Mouse (Mus musculus): ENCODE data around the gene Plac9a. TPM values are rescaled to one million over a fixed set of nuclear protein-coding genes. Genes with fewer than 3 reads are reported as not detected.
"Not testable (repeated sequence)": the region's sequence is repeated elsewhere in the genome, so short reads cannot be mapped to it uniquely, and the experiment has no call there.

The Plac9a gene
- polyA plus RNA-seq (2015; fragmentation: Nextera tagmentation; extraction: Ambion mirVana): 0.97 TPM in 1 of 2 replicates, not detected in the other

DNA sequence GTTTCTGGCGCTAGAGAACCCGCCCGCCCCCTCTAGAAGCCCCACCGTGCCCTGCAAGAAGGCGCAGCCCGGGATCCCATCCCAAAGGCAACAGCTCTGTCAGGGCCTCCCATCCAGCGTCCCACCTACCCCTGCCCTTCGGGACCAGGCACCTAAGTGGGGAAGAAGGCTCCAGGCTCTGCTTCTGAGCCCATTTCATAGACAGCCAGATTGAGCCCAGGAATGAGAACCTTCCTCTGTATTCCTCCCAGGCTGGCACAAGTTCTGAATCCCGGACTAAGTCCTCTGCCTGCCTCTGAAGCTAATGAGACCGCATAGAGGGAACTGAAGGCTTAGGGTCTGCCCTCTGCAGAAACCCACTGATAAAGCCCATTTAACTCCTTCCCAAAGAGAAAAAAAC lies at the start of gene Plac9a:
TSS of gene Plac9a (minus strand) at position 101 of the 400 bp plus-strand sequence.
- H3K36me3 ChIP-seq (replicated peaks); H3K27me3 ChIP-seq (replicated peaks); H3K4me2 ChIP-seq; H3K9ac ChIP-seq; H3K4me3 ChIP-seq; ATAC-seq (replicated peaks); H3K4me1 ChIP-seq; H3K9me3 ChIP-seq; H3K27ac ChIP-seq: not testable (repeated sequence)
- WGBS: no CpG with 5 or more reads among the region's 10 CpGs

DNA sequence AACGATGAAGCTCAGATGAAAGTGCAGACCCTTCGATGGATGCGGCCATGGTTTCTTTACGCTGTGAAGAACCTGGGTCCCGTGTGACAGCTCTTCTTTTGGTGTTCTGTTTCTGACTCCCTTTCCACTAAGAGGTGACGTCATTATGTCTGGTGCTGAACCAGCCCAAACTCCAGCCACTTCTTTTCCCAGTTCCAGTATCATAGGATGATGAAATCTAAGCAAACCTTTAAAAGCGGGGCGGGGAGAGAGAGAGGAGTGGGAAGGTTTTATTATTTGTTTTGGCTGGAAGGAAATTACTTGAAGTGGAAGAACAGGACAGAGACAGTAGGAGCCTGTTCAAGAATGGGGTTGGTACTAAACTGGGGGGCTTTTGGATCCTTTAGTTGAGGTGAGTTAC lies 35.1 kb upstream of the Plac9a start, which contains the start of gene Cphx1:
TSS of gene Cphx1 (plus strand) at position 301 of the 400 bp plus-strand sequence.
- H3K36me3 ChIP-seq (replicated peaks); H3K4me1 ChIP-seq; ATAC-seq (replicated peaks); H3K4me3 ChIP-seq; H3K9ac ChIP-seq; H3K4me2 ChIP-seq; H3K9me3 ChIP-seq; H3K27me3 ChIP-seq (replicated peaks); H3K27ac ChIP-seq: not testable (repeated sequence)
- WGBS: no CpG with 5 or more reads among the region's 8 CpGs

DNA sequence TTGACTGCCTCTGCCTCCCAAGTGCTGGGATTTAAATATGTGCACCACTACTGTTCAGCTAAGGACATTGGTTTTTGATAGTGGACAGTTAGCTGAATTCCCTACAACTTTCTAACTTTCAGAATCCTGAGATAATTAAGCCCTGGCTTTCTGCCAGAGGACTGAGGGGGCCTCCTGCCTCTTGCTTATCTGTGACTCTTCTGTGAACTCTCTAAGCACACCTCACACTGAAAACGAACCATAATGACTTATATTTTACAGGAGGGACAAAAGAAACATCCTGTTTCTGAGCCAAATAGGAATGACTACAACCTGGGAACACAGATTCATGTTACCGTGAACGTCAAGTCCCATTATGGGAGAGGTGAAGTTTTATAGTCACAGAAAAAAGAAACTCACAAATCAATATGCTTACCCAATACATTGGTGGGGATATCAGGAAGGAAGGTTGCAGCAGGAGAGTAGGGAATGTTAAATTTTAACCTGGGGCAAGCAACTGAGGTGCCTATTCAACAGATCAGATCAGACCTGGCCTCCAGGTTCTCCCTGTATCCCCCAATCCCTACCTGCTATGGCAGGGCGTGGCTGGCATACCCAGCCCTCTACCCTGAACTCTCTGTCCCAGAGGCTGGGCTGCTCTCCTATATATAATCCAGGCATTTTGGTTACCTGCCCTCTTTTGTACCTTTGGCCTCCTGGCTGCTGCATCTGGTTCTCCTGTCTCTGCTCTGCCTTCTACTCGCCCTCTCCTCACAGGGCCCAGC lies 34.1 kb upstream of the Plac9a start:
- not testable (repeated sequence) for H3K27ac ChIP-seq; H3K27me3 ChIP-seq (replicated peaks); H3K36me3 ChIP-seq (replicated peaks); H3K4me1 ChIP-seq; H3K9ac ChIP-seq; H3K4me2 ChIP-seq; H3K9me3 ChIP-seq; H3K4me3 ChIP-seq; ATAC-seq (replicated peaks)
- WGBS: no CpG with 5 or more reads among the region's 5 CpGs

DNA sequence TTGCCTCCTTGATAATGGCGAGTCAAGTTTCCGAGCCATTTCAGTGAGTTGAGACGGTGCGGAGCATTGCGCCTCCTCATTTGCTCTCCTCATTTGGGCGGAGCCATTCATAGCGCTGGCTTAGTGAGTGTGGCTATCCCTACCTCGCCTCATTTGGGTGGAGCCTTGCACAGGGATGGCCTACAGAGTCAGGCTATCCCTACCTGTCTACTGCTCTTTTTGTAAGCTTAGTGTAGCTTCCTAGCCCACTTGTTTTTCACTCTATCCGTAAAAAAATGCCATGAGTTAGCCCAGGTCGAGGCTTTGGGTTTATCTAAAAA lies 24.6 kb upstream of the Plac9a start, which contains the start of gene Tmem254a:
TSS of gene Tmem254a (minus strand) at position 111 of the 320 bp plus-strand sequence.
- H3K9ac ChIP-seq; H3K27ac ChIP-seq; H3K4me1 ChIP-seq; H3K36me3 ChIP-seq (replicated peaks); H3K9me3 ChIP-seq; H3K4me2 ChIP-seq; H3K27me3 ChIP-seq (replicated peaks); H3K4me3 ChIP-seq: not testable (repeated sequence)
- no CpG with 5 or more reads among the region's 10 CpGs for WGBS
- ATAC-seq (replicated peaks): peak; percentile 89

DNA sequence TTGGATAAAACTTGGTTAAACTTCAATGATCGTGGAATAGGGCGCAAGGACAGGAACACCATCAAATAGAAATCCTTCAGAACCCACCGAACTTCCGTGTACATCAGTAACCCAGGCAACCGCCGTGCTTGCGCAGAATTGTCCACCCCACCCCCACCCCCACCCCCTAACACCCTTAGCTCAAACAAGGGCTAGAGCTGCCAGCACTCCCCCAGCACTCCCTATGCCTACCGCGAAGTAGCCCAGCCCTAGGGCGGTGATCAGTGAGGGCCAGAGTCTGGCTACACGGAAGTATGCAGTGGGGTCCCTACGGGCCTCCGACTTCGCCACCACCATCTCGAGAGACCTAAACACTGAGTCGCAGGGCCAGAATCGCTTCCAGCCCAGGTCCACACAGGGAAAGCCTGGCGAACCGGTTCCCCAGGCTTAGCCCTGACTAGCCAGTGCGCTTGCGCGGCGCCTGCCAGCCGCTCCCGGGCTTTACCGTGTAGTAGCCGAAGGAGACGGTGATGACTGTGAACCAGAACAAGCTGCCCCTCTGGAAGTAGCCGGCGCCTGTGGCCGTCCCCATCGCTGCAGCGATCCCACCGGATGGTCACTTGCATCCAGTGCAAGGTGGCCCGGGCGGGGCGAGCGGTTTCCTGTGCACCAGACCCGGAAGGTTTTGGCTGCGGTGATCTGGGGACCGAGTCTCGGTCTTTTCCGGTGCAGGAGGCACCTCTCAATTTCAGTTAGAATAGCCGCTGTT lies 24.1 kb upstream of the Plac9a start:
- not testable (repeated sequence) for H3K27ac ChIP-seq; H3K27me3 ChIP-seq (replicated peaks); H3K36me3 ChIP-seq (replicated peaks); H3K9me3 ChIP-seq; H3K4me1 ChIP-seq; H3K4me3 ChIP-seq; H3K9ac ChIP-seq; H3K4me2 ChIP-seq
- ATAC-seq (replicated peaks): peak; percentile 94
- no CpG with 5 or more reads among the region's 44 CpGs for WGBS

DNA sequence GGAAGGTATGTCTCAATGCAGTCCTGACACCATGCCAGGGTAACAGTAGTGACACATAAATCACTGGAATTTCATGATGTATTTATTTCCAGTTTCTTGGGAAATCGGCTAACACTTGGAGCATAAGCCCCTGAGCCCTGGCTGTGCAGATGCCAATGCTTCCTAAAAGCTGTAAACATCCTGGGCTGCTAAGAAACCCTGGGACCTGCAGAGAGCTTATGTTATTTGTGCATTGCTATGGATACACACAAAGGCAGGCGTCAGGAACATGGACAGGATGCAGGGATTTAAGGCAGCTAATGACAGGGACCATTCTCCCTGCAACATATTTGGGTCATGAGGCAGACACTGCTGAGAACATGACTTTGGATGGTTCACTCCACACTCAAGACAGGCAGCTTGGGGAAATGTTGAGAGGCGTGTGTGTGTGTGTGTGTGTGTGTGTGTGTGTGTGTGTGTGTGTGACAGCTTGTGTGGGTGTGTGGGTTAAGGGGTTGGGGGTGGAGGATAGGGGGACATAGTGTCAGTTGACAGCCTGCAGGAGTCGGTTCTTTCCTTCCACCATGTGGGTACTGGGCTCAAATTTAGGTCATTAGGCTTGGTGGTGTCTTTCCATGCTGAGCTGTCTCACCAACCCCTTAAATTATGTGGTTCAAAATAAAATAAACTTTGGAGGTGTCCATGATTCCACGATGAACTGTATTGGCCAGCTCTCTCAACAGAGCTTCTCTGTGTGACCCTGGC lies 15.7 kb upstream of the Plac9a start:
- WGBS: no CpG with 5 or more reads among the region's 5 CpGs
- H3K4me1 ChIP-seq; H3K4me2 ChIP-seq; H3K9me3 ChIP-seq; H3K4me3 ChIP-seq; H3K27ac ChIP-seq; H3K27me3 ChIP-seq (replicated peaks); H3K9ac ChIP-seq; H3K36me3 ChIP-seq (replicated peaks); ATAC-seq (replicated peaks): not testable (repeated sequence)

DNA sequence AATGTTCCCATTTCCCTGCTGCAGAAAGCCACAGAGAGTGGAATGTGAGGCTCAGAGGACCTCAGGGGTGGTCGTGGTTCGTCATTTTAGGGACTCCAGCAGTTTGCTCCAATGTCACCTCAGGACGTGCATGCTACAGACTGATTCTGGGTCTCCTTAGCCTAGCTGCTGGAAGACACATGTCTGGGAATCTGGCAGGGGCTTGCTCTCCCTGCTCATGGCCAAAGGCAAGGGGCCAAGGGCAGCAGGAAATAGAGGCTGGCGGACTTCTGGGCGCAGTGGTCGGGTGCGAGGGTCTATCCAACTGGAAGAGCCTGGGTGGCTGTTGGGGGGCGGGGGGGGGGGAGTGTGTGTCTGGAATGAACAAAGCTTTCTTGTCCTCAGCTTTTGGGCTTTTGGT lies 6.1 kb upstream of the Plac9a start:
- WGBS: no CpG with 5 or more reads among the region's 8 CpGs
- not testable (repeated sequence) for ATAC-seq (replicated peaks); H3K4me2 ChIP-seq; H3K36me3 ChIP-seq (replicated peaks); H3K27ac ChIP-seq; H3K4me1 ChIP-seq; H3K4me3 ChIP-seq; H3K9me3 ChIP-seq; H3K9ac ChIP-seq; H3K27me3 ChIP-seq (replicated peaks)

DNA sequence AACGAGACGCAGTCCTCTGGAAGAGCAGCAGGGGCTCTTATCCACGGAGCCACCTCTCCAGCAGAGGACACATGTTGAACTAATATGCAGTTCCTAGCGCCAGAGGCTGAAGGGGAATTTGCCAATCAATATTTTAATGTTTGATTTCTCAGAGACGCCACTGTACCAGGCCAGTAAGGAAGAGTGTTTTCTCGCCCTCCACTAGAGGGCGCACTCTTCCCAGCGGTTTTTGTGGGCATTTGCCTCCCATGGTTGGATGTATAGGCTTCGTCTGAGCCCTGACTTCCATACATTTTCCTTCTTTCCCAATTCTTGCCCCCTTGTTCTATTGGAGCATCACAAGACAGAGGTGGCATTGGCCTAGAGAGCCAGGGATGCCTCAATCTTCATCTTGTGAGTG lies 4.4 kb upstream of the Plac9a start:
- WGBS: no CpG with 5 or more reads among the region's 9 CpGs
- not testable (repeated sequence) for H3K4me2 ChIP-seq; H3K9me3 ChIP-seq; H3K36me3 ChIP-seq (replicated peaks); H3K4me3 ChIP-seq; H3K27ac ChIP-seq; H3K27me3 ChIP-seq (replicated peaks); H3K4me1 ChIP-seq; H3K9ac ChIP-seq; ATAC-seq (replicated peaks)

DNA sequence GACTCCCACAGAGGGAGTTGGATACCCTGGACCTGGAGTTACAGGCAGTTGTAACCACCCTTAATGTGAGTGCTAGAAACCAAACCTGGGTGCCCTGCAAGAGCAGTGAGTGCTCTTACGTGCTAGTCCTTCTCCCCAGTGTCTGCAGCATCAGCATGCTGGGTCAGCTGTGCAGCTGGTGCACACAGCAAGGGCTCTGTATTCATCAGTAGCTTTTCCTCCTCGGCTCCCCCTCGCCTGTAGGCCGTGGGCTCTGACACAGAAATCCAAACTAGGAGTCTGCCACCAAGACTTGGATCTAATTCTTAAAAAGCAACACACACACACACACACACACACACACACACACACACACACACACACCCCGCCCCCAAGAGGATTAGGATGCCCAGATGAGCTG lies 2.3 kb upstream of the Plac9a start:
- ATAC-seq (replicated peaks); H3K27me3 ChIP-seq (replicated peaks); H3K9me3 ChIP-seq; H3K4me3 ChIP-seq; H3K4me2 ChIP-seq; H3K36me3 ChIP-seq (replicated peaks); H3K27ac ChIP-seq; H3K4me1 ChIP-seq; H3K9ac ChIP-seq: not testable (repeated sequence)
- WGBS: 13% methylated on average over 1 of the region's 5 CpGs

DNA sequence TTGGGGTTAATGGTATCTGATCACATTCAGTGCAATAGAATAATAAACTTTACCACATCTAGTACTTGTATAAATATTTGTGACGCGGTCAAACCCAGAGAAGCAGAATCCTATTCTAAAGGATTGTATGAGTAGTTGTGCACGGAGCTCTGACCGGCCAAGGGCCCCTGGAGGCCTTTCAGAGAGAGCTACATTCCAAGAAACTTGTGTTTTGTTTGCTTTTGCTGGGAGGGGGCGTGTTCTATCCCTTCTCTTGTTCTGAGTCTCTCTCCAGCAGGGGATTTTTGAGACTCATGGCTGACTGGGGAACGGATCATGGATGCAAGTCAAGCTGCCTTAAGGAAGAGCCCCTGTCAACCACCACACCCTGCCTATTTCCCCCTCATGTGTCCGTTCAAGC lies 7.2 kb downstream of the Plac9a start:
- no CpG with 5 or more reads among the region's 7 CpGs for WGBS
- not testable (repeated sequence) for H3K9me3 ChIP-seq; ATAC-seq (replicated peaks)

DNA sequence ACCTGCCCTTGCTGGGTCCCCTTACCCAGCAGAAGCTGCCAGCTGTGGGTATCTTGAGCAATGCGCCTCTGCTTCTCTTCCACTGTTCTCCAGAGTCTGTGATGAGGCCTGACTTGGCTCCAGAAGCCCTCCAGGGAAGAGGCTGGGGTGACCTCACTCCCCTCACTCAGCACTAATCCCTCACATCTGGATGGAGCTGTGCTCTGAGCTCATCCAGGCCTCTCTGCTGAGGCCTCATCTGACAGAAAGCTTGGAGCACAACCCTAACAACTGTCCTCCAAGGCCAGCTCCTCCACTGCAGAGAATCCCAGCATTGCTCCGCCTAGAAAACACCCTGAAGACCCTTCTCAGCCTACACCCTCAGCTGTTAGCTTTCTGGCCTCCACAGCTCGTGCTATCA lies 8.3 kb downstream of the Plac9a start:
- H3K27ac ChIP-seq; H3K9ac ChIP-seq; H3K4me1 ChIP-seq; H3K4me3 ChIP-seq; H3K36me3 ChIP-seq (replicated peaks); H3K4me2 ChIP-seq; H3K9me3 ChIP-seq; H3K27me3 ChIP-seq (replicated peaks); ATAC-seq (replicated peaks): not testable (repeated sequence)
- WGBS: no CpG with 5 or more reads among the region's 3 CpGs

More for the DNA sequence above, 7.2 kb downstream of the Plac9a start:
- not testable (repeated sequence) for H3K27ac ChIP-seq; H3K36me3 ChIP-seq (replicated peaks); H3K9ac ChIP-seq; H3K4me3 ChIP-seq; H3K4me1 ChIP-seq; H3K4me2 ChIP-seq; H3K27me3 ChIP-seq (replicated peaks)

DNA sequence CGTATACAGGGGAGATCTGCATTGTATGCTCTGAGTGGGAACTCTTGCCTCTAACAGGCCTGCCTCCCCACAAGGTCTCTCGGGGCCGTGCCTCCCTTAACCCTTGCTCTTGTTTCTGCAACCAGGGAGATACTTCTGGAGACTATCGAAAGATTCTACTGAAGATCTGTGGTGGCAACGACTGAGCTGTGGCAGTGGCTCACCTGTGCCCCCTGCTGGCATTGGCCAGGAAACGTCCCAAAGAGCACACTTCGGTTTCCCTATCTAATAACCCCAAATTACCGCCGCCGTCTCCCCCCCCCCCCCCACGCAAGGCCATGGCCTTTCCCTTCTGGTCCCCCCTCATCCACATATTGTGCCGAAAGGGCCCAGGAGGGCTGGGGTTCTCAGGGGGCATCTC lies 17.0 kb downstream of the Plac9a start:
- H3K27me3 ChIP-seq (replicated peaks); H3K27ac ChIP-seq; H3K4me1 ChIP-seq; H3K4me3 ChIP-seq; H3K9me3 ChIP-seq; H3K9ac ChIP-seq; H3K4me2 ChIP-seq; ATAC-seq (replicated peaks); H3K36me3 ChIP-seq (replicated peaks): not testable (repeated sequence)
- no CpG with 5 or more reads among the region's 12 CpGs for WGBS
